Mouse (Mus musculus): Measurements from ENCODE around the gene Asb17.

Gene Asb17

GRCm38 (mm10) chr3:153897216-153897615 is 53.2 kb downstream of the Asb17 start:
- DNase-seq, result no peak

GRCm38 (mm10) chr3:153901904-153902303 is 57.9 kb downstream of the Asb17 start:
- no peak for DNase-seq

DNA sequence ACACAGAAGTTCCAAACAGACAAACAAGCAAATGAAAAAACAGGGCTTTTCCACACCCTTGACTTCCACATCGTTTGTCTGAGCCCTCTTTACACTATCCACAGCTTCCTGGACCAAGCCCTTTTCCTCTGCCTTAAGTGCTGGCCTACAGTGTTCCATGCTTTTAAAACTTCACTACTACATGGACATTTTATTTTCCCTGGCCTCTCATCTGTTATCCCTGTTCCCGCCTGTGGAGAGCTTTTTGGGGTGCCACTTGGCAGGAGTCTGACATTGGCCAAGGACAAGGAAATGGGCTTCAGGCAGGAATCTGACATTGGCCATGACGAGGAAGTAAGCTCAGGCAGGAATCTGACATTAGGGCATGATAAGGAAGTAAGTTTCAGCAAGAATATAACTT is 58.6 kb downstream of the Asb17 start:
- no peak for DNase-seq

GRCm38 (mm10) chr3:153904586-153904985 is 60.6 kb downstream of the Asb17 start:
- peak; percentile 50 for DNase-seq
